In the genomic region with DNA sequence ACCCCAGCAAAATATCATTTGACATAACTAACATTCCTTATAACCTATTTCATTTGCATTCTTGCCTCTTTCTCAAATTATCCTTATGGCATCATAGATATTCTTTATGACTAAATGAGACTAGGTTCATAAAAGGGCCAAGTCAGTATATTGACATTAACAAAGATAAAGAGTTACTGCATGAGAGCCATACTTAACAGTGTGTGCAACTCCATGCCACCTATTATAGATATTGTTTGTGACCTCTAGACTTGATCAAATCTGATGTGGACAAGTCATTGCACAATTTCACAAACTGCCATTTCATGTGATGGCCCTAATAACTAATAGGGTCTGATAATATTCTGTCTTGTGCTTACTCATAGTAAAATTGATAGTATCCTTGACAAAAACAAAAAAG, we compare ENCODE assay signal across 14 mouse cellular contexts. TPM values are rescaled to one million over a fixed set of nuclear protein-coding genes. Genes with fewer than 3 reads are reported as not detected.
"Had no signal": no experiment of that assay in that cellular context is flagged by ENCODE, and none has a peak within 500 bp of the region (broad histone marks: within the 10 kb centered on the region; RNA-seq: fewer than 3 reads in every experiment).

No protein-coding gene starts in this region.

- H3K4me3 ChIP-seq: embryonic facial prominence, embryonic 10.5 days; embryonic facial prominence, embryonic 12.5 days; embryonic facial prominence, embryonic 13.5 days; embryonic facial prominence, embryonic 15.5 days; erythroblast, embryonic 14.5 days; forebrain, embryonic 10.5 days; forebrain, embryonic 12.5 days; forebrain, embryonic 13.5 days; forebrain, embryonic 15.5 days; gastrocnemius, adult 2 months; heart, adult 2 months had no signal

- H3K9me3 ChIP-seq: embryonic facial prominence, embryonic 12.5 days; embryonic facial prominence, embryonic 13.5 days; embryonic facial prominence, embryonic 15.5 days; forebrain, embryonic 12.5 days; forebrain, embryonic 13.5 days; forebrain, embryonic 15.5 days had no signal

- H3K4me2 ChIP-seq: embryonic facial prominence, embryonic 12.5 days; embryonic facial prominence, embryonic 13.5 days; embryonic facial prominence, embryonic 15.5 days; forebrain, embryonic 12.5 days; forebrain, embryonic 13.5 days; forebrain, embryonic 15.5 days had no signal

- H3K27ac ChIP-seq: embryonic facial prominence, embryonic 10.5 days; embryonic facial prominence, embryonic 12.5 days; embryonic facial prominence, embryonic 13.5 days; embryonic facial prominence, embryonic 15.5 days; forebrain, embryonic 10.5 days; forebrain, embryonic 12.5 days; forebrain, embryonic 13.5 days; forebrain, embryonic 15.5 days; gastrocnemius, adult 2 months; heart, adult 2 months had no signal

- H3K9ac ChIP-seq: embryonic facial prominence, embryonic 12.5 days; embryonic facial prominence, embryonic 13.5 days; embryonic facial prominence, embryonic 15.5 days; forebrain, embryonic 12.5 days; forebrain, embryonic 13.5 days; forebrain, embryonic 15.5 days; forebrain, postnatal 0 days had no signal

- H3K36me3 ChIP-seq: embryonic facial prominence, embryonic 10.5 days; embryonic facial prominence, embryonic 12.5 days; embryonic facial prominence, embryonic 13.5 days; embryonic facial prominence, embryonic 15.5 days; forebrain, embryonic 10.5 days; forebrain, embryonic 12.5 days; forebrain, embryonic 15.5 days had no signal

- H3K4me1 ChIP-seq: embryonic facial prominence, embryonic 10.5 days; embryonic facial prominence, embryonic 12.5 days; embryonic facial prominence, embryonic 13.5 days; embryonic facial prominence, embryonic 15.5 days; forebrain, embryonic 10.5 days; forebrain, embryonic 12.5 days; forebrain, embryonic 13.5 days; forebrain, embryonic 15.5 days had no signal

- H3K27me3 ChIP-seq: embryonic facial prominence, embryonic 12.5 days; embryonic facial prominence, embryonic 13.5 days; embryonic facial prominence, embryonic 15.5 days; forebrain, embryonic 12.5 days; forebrain, embryonic 13.5 days; forebrain, embryonic 15.5 days had no signal

- ATAC-seq: forebrain, embryonic 13.5 days; forebrain, embryonic 14.5 days; forebrain, embryonic 15.5 days; forebrain, embryonic 16.5 days; forebrain, postnatal 0 days had no signal

RNA-seq across cellular contexts. Expression of a gene that starts 36.7 kb away (rescaled TPM):
- polyA plus RNA-seq: erythroblast, embryonic 14.5 days had no signal
